Mouse (Mus musculus): Measurements from ENCODE around the gene Chrm1.

DNA sequence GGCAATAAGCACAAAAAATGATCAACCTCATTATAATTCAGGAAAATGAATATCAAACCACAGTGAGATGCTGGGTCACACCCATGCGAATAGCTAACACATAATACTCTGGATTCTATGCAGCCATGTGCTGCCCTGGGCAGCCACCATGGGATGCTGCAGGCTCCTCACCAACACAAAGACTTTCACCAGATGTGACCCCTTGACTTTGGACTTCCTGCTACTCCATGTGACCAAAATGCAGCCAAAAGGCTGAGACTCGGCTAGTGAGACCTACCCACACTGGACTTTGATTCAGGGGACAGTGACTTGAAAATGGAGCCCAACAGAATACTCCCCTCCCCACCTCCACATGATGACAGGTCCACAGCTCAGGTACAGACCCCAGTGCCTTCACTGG is 33.3 kb upstream of the Chrm1 start:
- TF ChIP-seq EP300 (IDR thresholded peaks at IDR 0.05; ENCODE audit: low read depth) = no peak
- TF ChIP-seq CTCF (IDR thresholded peaks at IDR 0.05; ENCODE audit: low read depth) = no peak

Measured in liver, embryonic 14.5 days (tissue).